Mouse (Mus musculus): ENCODE data around the gene Kdm4d. TPM values are rescaled to one million over a fixed set of nuclear protein-coding genes. Genes with fewer than 3 reads are reported as not detected.
"Not testable (repeated sequence)": the region's sequence is repeated elsewhere in the genome, so short reads cannot be mapped to it uniquely, and the experiment has no call there.

Kdm4d gene
- polyA plus RNA-seq, 1 experiment from 2014 or later, result 0.32 TPM

GRCm38 (mm10) chr9:14518105-14518504 is 17.8 kb upstream of the Kdm4d start:
- WGBS, result 82% methylated on average over 3 of the region's 3 CpGs
- no peak for ATAC-seq (ENCODE audit: low FRiP score, low read depth)
- H3K4me1 ChIP-seq, result no peaks in the 10 kb centered on the region
- no peaks in the 10 kb centered on the region for H3K9me3 ChIP-seq
- no peaks in the 10 kb centered on the region for H3K36me3 ChIP-seq
- H3K27ac ChIP-seq, result no peak overlapping the region
- H3K4me3 ChIP-seq, result no peak overlapping the region
- no peak overlapping the region for H3K4me2 ChIP-seq (replicated peaks)
- H3K9ac ChIP-seq, result no peak overlapping the region
- no peaks in the 10 kb centered on the region for H3K27me3 ChIP-seq (replicated peaks)

- Histone ChIP-seq H3K27me3 (replicated peaks) (no peaks in the 10 kb centered on the region), H3K36me3 (0 out of 2 replicates have a peak, but pooled peaks cover 4% of the 10 kb centered on the region), H3K4me1 (no peaks in the 10 kb centered on the region), H3K9ac (no peak overlapping the region), H3K4me2 (replicated peaks) (no peak overlapping the region), H3K4me3 (no peak overlapping the region), H3K9me3 (no peaks in the 10 kb centered on the region), H3K27ac (no peak overlapping the region)
- no peak for ATAC-seq (ENCODE audit: low FRiP score, low read depth)
- WGBS, result 41% methylated on average over 1 of the region's 1 CpGs
These were observed 17.0 kb upstream of the Kdm4d start for GRCm38 (mm10) chr9:14517296-14517695.

GRCm38 (mm10) chr9:14512633-14513445 is 12.6 kb upstream of the Kdm4d start:
- 76% methylated on average over 9 of the region's 9 CpGs for WGBS

GRCm38 (mm10) chr9:14500916-14501424 is 688 bp upstream of the Kdm4d start:
- ATAC-seq (ENCODE audit: low FRiP score, low read depth), result no peak
- no peaks in the 10 kb centered on the region for H3K4me1 ChIP-seq
- no peak overlapping the region for H3K27ac ChIP-seq
- no peaks in the 10 kb centered on the region for H3K9me3 ChIP-seq
- H3K4me2 ChIP-seq (replicated peaks), result peak overlapping the region; percentile 80
- peaks cover 36% of the 10 kb centered on the region for H3K36me3 ChIP-seq
- peak overlapping the region; percentile 70 for H3K9ac ChIP-seq
- 6% methylated on average over 10 of the region's 10 CpGs for WGBS
- H3K4me3 ChIP-seq, result peak overlapping the region; percentile 79
- no peaks in the 10 kb centered on the region for H3K27me3 ChIP-seq (replicated peaks)

More at GRCm38 (mm10) chr9:14512633-14513445, 12.6 kb upstream of the Kdm4d start:
- H3K9me3 ChIP-seq, result no peaks in the 10 kb centered on the region
- no peaks in the 10 kb centered on the region for H3K4me1 ChIP-seq
- ATAC-seq (ENCODE audit: low FRiP score, low read depth), result peak; percentile 67; the same call in 1 of the 2 replicates
- H3K27me3 ChIP-seq (replicated peaks), result no peaks in the 10 kb centered on the region
- H3K36me3 ChIP-seq, result peaks cover 36% of the 10 kb centered on the region
- no peak overlapping the region for H3K4me3 ChIP-seq
- H3K4me2 ChIP-seq (replicated peaks), result no peak overlapping the region
- no peak overlapping the region for H3K9ac ChIP-seq
- no peak overlapping the region for H3K27ac ChIP-seq

- no peak for ATAC-seq (ENCODE audit: low FRiP score, low read depth)
- H3K9me3 ChIP-seq, result no peaks in the 10 kb centered on the region
- H3K4me1 ChIP-seq, result no peaks in the 10 kb centered on the region
- WGBS, result 82% methylated on average over 4 of the region's 4 CpGs
- H3K27me3 ChIP-seq (replicated peaks), result no peaks in the 10 kb centered on the region
- no peak overlapping the region for H3K27ac ChIP-seq
- peaks cover 18% of the 10 kb centered on the region for H3K36me3 ChIP-seq
- no peak overlapping the region for H3K9ac ChIP-seq
- H3K4me2 ChIP-seq (replicated peaks), result peak overlapping the region; percentile 70
- H3K4me3 ChIP-seq, result no peak overlapping the region
These were observed 1.2 kb downstream of the Kdm4d start for GRCm38 (mm10) chr9:14498896-14499705.

GRCm38 (mm10) chr9:14463668-14464067 is 36.6 kb downstream of the Kdm4d start:
- 82% methylated on average over 12 of the region's 12 CpGs for WGBS
- not testable (repeated sequence) for H3K4me3 ChIP-seq; ATAC-seq (ENCODE audit: low FRiP score, low read depth)

GRCm38 (mm10) chr9:14462536-14462935 is 37.7 kb downstream of the Kdm4d start:
- not testable (repeated sequence) for H3K9ac ChIP-seq; H3K4me1 ChIP-seq; H3K4me3 ChIP-seq; ATAC-seq (ENCODE audit: low FRiP score, low read depth); H3K4me2 ChIP-seq (replicated peaks); H3K36me3 ChIP-seq; H3K27me3 ChIP-seq (replicated peaks); H3K27ac ChIP-seq; H3K9me3 ChIP-seq
- WGBS, result 80% methylated on average over 1 of the region's 1 CpGs

More at GRCm38 (mm10) chr9:14463668-14464067, 36.6 kb downstream of the Kdm4d start:
- not testable (repeated sequence) for H3K36me3 ChIP-seq; H3K27me3 ChIP-seq (replicated peaks); H3K4me2 ChIP-seq (replicated peaks); H3K9ac ChIP-seq; H3K9me3 ChIP-seq; H3K4me1 ChIP-seq; H3K27ac ChIP-seq

GRCm38 (mm10) chr9:14456320-14456719 is 44.0 kb downstream of the Kdm4d start:
- ATAC-seq (ENCODE audit: low FRiP score, low read depth), result no peak
- Histone ChIP-seq H3K4me3 (no peak overlapping the region), H3K9ac (no peak overlapping the region), H3K4me2 (replicated peaks) (no peak overlapping the region), H3K4me1 (no peaks in the 10 kb centered on the region), H3K9me3 (no peaks in the 10 kb centered on the region), H3K36me3 (no peaks in the 10 kb centered on the region), H3K27me3 (replicated peaks) (no peaks in the 10 kb centered on the region), H3K27ac (no peak overlapping the region)
- WGBS, result 96% methylated on average over 3 of the region's 3 CpGs

- not testable (repeated sequence) for H3K27me3 ChIP-seq (replicated peaks); H3K36me3 ChIP-seq; ATAC-seq (ENCODE audit: low FRiP score, low read depth); H3K9me3 ChIP-seq; H3K9ac ChIP-seq; H3K4me1 ChIP-seq; H3K27ac ChIP-seq; H3K4me3 ChIP-seq; H3K4me2 ChIP-seq (replicated peaks)
- 64% methylated on average over 8 of the region's 8 CpGs for WGBS
These were observed 49.2 kb downstream of the Kdm4d start for GRCm38 (mm10) chr9:14451120-14451519.

GRCm38 (mm10) chr9:14447086-14447485 is 53.2 kb downstream of the Kdm4d start:
- not testable (repeated sequence) for H3K4me1 ChIP-seq; H3K9me3 ChIP-seq; H3K4me2 ChIP-seq (replicated peaks); H3K4me3 ChIP-seq; ATAC-seq (ENCODE audit: low FRiP score, low read depth); H3K36me3 ChIP-seq; H3K27ac ChIP-seq; H3K27me3 ChIP-seq (replicated peaks); H3K9ac ChIP-seq
- 87% methylated on average over 2 of the region's 2 CpGs for WGBS

- no peaks in the 10 kb centered on the region for H3K27me3 ChIP-seq (replicated peaks)
- H3K27ac ChIP-seq, result no peak overlapping the region
- no peak overlapping the region for H3K9ac ChIP-seq
- no peak for ATAC-seq (ENCODE audit: low FRiP score, low read depth)
- H3K4me2 ChIP-seq (replicated peaks), result no peak overlapping the region
- WGBS, result 88% methylated on average over 1 of the region's 1 CpGs
- no peaks in the 10 kb centered on the region for H3K36me3 ChIP-seq
- H3K9me3 ChIP-seq, result no peaks in the 10 kb centered on the region
- H3K4me1 ChIP-seq, result no peaks in the 10 kb centered on the region
- no peak overlapping the region for H3K4me3 ChIP-seq
These were observed 59.9 kb downstream of the Kdm4d start for GRCm38 (mm10) chr9:14440347-14440746.

GRCm38 (mm10) chr9:14433252-14433939 is 66.9 kb downstream of the Kdm4d start:
- Histone ChIP-seq H3K27me3 (replicated peaks) (no peaks in the 10 kb centered on the region), H3K4me2 (replicated peaks) (no peak overlapping the region), H3K9ac (no peak overlapping the region), H3K4me3 (no peak overlapping the region), H3K4me1 (no peaks in the 10 kb centered on the region), H3K9me3 (no peaks in the 10 kb centered on the region), H3K36me3 (no peaks in the 10 kb centered on the region), H3K27ac (no peak overlapping the region)
- 65% methylated on average over 11 of the region's 11 CpGs for WGBS
- no peak for ATAC-seq (ENCODE audit: low FRiP score, low read depth)
